Mouse (Mus musculus): ENCODE data around the gene Map3k13. TPM values are rescaled to one million over a fixed set of nuclear protein-coding genes. Genes with fewer than 3 reads are reported as not detected.
"Not testable (repeated sequence)": the region's sequence is repeated elsewhere in the genome, so short reads cannot be mapped to it uniquely, and the experiment has no call there.

Map3k13 gene
- polyA plus RNA-seq, 1 experiment: 13.3 TPM

GRCm38 (mm10) chr16:21901286-21901685 is 107.1 kb downstream of the Map3k13 start:
- no peaks in the 10 kb centered on the region for H3K27me3 ChIP-seq (ENCODE audit: control insufficient read depth, insufficient read depth, low read length)
- H3K27ac ChIP-seq (ENCODE audit: insufficient read depth, low read length): no peak overlapping the region
- no peaks in the 10 kb centered on the region for H3K4me1 ChIP-seq (ENCODE audit: control insufficient read depth, insufficient read depth, low read length)
- no peak for TF ChIP-seq CTCF (IDR thresholded peaks at IDR 0.05; ENCODE audit: borderline replicate concordance, insufficient read depth, low read depth, low read length)
- TF ChIP-seq POLR2A (IDR thresholded peaks at IDR 0.05; ENCODE audit: borderline replicate concordance, insufficient read depth, low read length): no peak
- WGBS: 83% methylated on average over 5 of the region's 5 CpGs
- H3K4me3 ChIP-seq (replicated peaks; ENCODE audit: insufficient read depth, low read depth, low read length): no peak overlapping the region
- no peak for DNase-seq

- 82% methylated on average over 10 of the region's 10 CpGs for WGBS
- DNase-seq: no peak
- H3K27me3 ChIP-seq (ENCODE audit: control insufficient read depth, insufficient read depth, low read length): no peaks in the 10 kb centered on the region
- H3K4me3 ChIP-seq (replicated peaks; ENCODE audit: insufficient read depth, low read depth, low read length): no peak overlapping the region
- no peak overlapping the region for H3K27ac ChIP-seq (ENCODE audit: insufficient read depth, low read length)
- no peaks in the 10 kb centered on the region for H3K4me1 ChIP-seq (ENCODE audit: control insufficient read depth, insufficient read depth, low read length)
- no peak for TF ChIP-seq CTCF (IDR thresholded peaks at IDR 0.05; ENCODE audit: borderline replicate concordance, insufficient read depth, low read depth, low read length)
- no peak for TF ChIP-seq POLR2A (IDR thresholded peaks at IDR 0.05; ENCODE audit: borderline replicate concordance, insufficient read depth, low read length)
Measured at GRCm38 (mm10) chr16:21904636-21905035, 110.5 kb downstream of the Map3k13 start.

- no peak for TF ChIP-seq POLR2A (IDR thresholded peaks at IDR 0.05; ENCODE audit: borderline replicate concordance, insufficient read depth, low read length)
- TF ChIP-seq CTCF (IDR thresholded peaks at IDR 0.05; ENCODE audit: borderline replicate concordance, insufficient read depth, low read depth, low read length): no peak
- WGBS: 91% methylated on average over 7 of the region's 7 CpGs
- Histone ChIP-seq H3K4me3 (replicated peaks; ENCODE audit: insufficient read depth, low read depth, low read length) (no peak overlapping the region), H3K27me3 (ENCODE audit: control insufficient read depth, insufficient read depth, low read length) (no peaks in the 10 kb centered on the region), H3K27ac (ENCODE audit: insufficient read depth, low read length) (no peak overlapping the region), H3K4me1 (ENCODE audit: control insufficient read depth, insufficient read depth, low read length) (no peaks in the 10 kb centered on the region)
- no peak for DNase-seq
Measured at GRCm38 (mm10) chr16:21905996-21906395, 111.8 kb downstream of the Map3k13 start.

GRCm38 (mm10) chr16:21906902-21907301 is 112.8 kb downstream of the Map3k13 start:
- no peak for DNase-seq
- Histone ChIP-seq H3K27ac (ENCODE audit: insufficient read depth, low read length) (no peak overlapping the region), H3K27me3 (ENCODE audit: control insufficient read depth, insufficient read depth, low read length) (no peaks in the 10 kb centered on the region), H3K4me3 (replicated peaks; ENCODE audit: insufficient read depth, low read depth, low read length) (no peak overlapping the region), H3K4me1 (ENCODE audit: control insufficient read depth, insufficient read depth, low read length) (no peaks in the 10 kb centered on the region)
- no peak for TF ChIP-seq POLR2A (IDR thresholded peaks at IDR 0.05; ENCODE audit: borderline replicate concordance, insufficient read depth, low read length)
- TF ChIP-seq CTCF (IDR thresholded peaks at IDR 0.05; ENCODE audit: borderline replicate concordance, insufficient read depth, low read depth, low read length): no peak
- 79% methylated on average over 6 of the region's 6 CpGs for WGBS

GRCm38 (mm10) chr16:21908906-21909305 is 114.8 kb downstream of the Map3k13 start:
- not testable (repeated sequence) for DNase-seq; H3K27ac ChIP-seq (ENCODE audit: insufficient read depth, low read length); H3K27me3 ChIP-seq (ENCODE audit: control insufficient read depth, insufficient read depth, low read length); H3K4me1 ChIP-seq (ENCODE audit: control insufficient read depth, insufficient read depth, low read length); H3K4me3 ChIP-seq (replicated peaks; ENCODE audit: insufficient read depth, low read depth, low read length)
- WGBS: 62% methylated on average over 6 of the region's 8 CpGs

- Histone ChIP-seq H3K27ac (ENCODE audit: insufficient read depth, low read length) (no peak overlapping the region), H3K27me3 (ENCODE audit: control insufficient read depth, insufficient read depth, low read length) (no peaks in the 10 kb centered on the region), H3K4me1 (ENCODE audit: control insufficient read depth, insufficient read depth, low read length) (peaks cover 5% of the 10 kb centered on the region; the same call in 1 of the 2 replicates), H3K4me3 (replicated peaks; ENCODE audit: insufficient read depth, low read depth, low read length) (no peak overlapping the region)
- WGBS: 90% methylated on average over 6 of the region's 6 CpGs
- DNase-seq: no peak
- no peak for TF ChIP-seq CTCF (IDR thresholded peaks at IDR 0.05; ENCODE audit: borderline replicate concordance, insufficient read depth, low read depth, low read length)
- no peak for TF ChIP-seq POLR2A (IDR thresholded peaks at IDR 0.05; ENCODE audit: borderline replicate concordance, insufficient read depth, low read length)
Measured at GRCm38 (mm10) chr16:21913347-21913746, 119.2 kb downstream of the Map3k13 start.

GRCm38 (mm10) chr16:21916681-21917080 is 122.5 kb downstream of the Map3k13 start:
- no peak for TF ChIP-seq POLR2A (IDR thresholded peaks at IDR 0.05; ENCODE audit: borderline replicate concordance, insufficient read depth, low read length)
- peak; percentile 50 to 78 for DNase-seq
- peaks cover 5% of the 10 kb centered on the region; the same call in 1 of the 2 replicates for H3K4me1 ChIP-seq (ENCODE audit: control insufficient read depth, insufficient read depth, low read length)
- no peak overlapping the region for H3K4me3 ChIP-seq (replicated peaks; ENCODE audit: insufficient read depth, low read depth, low read length)
- H3K27me3 ChIP-seq (ENCODE audit: control insufficient read depth, insufficient read depth, low read length): no peaks in the 10 kb centered on the region
- WGBS: 15% methylated on average over 7 of the region's 7 CpGs
- peak overlapping the region; percentile 55; the same call in 1 of the 2 replicates for H3K27ac ChIP-seq (ENCODE audit: insufficient read depth, low read length)

- 90% methylated on average over 13 of the region's 13 CpGs for WGBS
- Histone ChIP-seq H3K27me3 (ENCODE audit: control insufficient read depth, insufficient read depth, low read length) (no peaks in the 10 kb centered on the region), H3K4me1 (ENCODE audit: control insufficient read depth, insufficient read depth, low read length) (no peaks in the 10 kb centered on the region), H3K4me3 (replicated peaks; ENCODE audit: insufficient read depth, low read depth, low read length) (no peak overlapping the region), H3K27ac (ENCODE audit: insufficient read depth, low read length) (no peak overlapping the region)
- no peak for DNase-seq
- TF ChIP-seq CTCF (IDR thresholded peaks at IDR 0.05; ENCODE audit: borderline replicate concordance, insufficient read depth, low read depth, low read length): no peak
- TF ChIP-seq POLR2A (IDR thresholded peaks at IDR 0.05; ENCODE audit: borderline replicate concordance, insufficient read depth, low read length): no peak
Measured at GRCm38 (mm10) chr16:21928471-21928870, 134.3 kb downstream of the Map3k13 start.
